Mouse (Mus musculus) ovary, postnatal 10 days (tissue): ENCODE data around the gene Gabrb3.

Experiments used
- DNase-seq: peaks from one replicate; pipeline ENCODE4 v3.0.0; 2022; ENCODE audit warnings: low spot score

The Gabrb3 gene

DNA sequence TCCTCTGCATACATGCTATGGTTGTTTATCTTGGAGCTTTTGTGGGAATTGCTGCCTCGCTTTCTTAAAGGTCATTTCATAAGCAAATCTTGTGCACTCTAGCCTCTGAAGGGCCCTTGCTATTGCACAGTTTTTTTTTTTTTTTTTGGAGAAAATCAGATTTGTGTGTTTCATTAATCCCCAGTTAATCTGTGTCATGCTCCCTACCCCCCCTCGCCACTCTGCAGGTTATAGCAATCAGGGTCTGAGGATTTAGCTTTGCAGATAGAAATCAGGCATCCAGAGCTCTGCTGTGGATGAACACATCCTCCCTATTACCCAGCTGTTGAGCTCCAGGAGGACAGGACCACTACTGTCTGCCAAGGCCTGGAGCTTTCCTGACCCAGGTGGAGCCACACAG, at the start of gene Gabrb3:
Gene Gabrb3, plus strand, starts transcription at position 301 of the 400 bp plus-strand sequence.
- no peak for DNase-seq

DNA sequence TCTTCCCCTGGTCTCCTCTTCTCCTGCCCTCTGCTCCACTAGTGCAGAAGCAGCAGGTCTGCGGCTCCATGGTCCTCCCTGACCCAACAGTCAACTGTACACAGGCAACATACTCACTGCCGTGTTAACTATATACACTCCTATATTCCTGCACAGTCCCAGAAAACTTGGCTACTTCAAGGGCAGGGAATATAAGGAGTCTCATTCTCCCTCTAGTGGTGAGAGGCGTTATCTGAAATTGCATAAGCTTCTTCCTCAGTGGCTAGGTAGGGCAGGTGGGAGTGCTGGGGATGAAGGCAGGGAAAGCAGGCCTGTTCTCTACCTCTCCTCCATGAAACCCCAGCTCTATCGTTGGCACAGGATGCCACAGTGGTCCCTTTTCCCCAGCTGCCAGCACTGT, 35.4 kb upstream of the Gabrb3 start:
- DNase-seq, result no peak

DNA sequence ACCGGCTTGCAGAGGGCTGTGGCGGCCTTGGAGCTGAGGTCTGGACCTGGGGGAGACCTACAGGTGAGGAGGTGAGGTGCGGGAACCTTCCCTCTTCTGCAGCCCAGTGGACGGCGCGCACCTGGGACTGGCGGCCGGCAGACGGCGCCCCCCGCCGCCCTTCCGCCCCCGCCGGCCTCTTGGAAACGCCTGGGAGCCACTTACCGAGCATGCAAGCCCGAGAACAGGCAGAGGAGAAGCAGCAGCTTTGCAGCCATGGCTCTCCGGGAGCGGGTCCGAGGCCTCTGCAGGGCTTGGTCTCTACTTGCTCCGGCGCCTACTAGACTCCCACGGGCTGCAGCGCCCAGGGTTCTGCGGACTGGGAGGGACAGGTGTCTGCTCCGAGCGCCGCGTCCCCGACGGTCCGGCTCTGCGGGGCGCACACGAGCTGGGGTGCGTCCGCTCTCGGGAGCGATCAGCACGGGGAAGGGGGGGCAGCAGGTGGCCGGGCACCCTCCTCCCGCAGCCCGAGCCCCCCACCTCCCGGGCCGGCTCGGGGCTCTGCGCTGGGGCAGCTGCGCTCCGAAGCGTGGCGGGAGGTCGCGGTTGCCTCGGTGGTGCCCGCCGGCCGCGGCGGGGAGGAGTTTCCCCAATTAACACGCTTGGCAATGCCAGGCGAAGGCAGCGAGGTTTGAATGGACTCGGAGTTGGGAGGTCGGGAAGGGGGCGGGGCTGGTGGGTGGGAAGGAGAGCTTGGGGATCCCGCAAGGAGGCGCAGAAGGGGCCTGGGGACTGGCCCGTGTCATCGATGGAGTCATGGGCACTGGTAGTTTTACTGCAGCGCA, 32.8 kb upstream of the Gabrb3 start, which contains the start of gene Gabrg3:
Gene Gabrg3, minus strand, starts transcription at position 672 of the 824 bp plus-strand sequence.
- DNase-seq, result no peak

DNA sequence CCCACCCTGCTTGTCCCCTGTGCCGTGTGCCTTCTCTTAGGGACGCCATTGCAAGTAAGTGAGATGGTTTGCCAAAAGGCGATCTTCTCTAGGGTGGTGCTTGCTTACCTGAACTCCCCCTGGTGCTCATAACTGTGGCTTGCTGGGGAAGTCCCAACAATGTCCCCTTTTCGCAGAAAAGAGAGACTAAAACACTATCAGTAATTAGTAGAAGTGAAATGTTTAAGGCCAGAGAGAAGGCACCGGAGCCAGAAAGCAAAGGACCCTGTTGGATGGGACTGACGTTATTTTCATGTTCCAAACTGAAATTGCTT, 32.2 kb upstream of the Gabrb3 start:
- no peak for DNase-seq

DNA sequence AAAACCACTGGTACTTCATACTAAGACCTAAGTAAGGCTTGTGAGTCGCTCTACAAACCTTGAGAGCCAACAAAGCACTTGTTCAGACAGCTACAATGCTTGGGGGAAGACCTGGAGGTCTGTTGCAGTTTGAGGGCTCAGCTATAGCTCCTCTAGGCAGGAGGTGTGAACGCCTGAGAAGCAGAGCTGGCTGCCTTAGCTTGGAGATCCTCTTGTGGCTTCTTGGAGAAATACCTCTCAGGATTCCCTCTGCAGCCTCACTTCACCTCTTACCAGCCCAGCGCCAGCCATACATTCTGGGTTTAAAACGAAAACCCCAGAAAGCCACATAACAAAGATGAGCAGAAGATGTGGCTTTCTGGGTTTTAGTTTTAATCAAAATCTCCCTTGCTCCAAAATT, 29.4 kb upstream of the Gabrb3 start:
- DNase-seq, result no peak

DNA sequence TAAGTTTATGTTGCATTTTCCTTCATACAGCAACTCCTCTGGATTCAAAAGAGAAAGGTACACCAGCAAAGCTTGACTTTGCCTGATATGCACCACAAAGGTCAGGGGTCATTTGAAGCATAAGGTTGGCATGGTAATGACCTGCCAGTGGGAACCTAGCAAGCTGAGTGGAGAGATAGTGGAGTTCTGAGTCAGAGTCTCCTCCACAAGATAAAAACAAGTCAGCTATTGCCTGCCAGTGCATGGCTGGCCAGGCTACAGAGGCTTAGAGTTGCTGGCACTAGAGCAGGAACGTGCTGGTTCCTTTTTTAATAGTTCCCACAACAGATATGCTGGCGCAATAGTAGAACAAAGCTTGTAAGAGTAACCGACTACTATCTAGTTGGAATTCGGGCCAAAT, 25.9 kb upstream of the Gabrb3 start:
- DNase-seq, result no peak

DNA sequence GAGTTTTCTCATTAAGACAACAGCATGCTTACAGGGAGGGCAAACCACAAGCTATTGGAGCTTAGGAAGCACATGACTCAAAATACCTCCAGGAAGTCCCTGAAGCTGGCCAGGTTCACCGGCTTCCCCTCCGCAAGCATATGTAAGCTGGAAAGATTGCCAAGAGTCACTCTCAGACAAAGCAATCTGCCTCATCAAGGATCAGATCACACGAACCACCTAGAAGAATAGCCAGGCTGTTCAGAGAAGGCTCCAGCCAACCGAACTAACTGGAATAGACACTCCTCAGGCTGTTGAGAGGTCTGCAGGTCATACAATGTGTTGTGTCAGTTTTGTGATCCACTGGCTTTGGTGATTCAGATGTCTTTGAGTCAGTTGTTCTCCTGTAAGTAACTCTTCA, 8.3 kb upstream of the Gabrb3 start:
- DNase-seq, result no peak

DNA sequence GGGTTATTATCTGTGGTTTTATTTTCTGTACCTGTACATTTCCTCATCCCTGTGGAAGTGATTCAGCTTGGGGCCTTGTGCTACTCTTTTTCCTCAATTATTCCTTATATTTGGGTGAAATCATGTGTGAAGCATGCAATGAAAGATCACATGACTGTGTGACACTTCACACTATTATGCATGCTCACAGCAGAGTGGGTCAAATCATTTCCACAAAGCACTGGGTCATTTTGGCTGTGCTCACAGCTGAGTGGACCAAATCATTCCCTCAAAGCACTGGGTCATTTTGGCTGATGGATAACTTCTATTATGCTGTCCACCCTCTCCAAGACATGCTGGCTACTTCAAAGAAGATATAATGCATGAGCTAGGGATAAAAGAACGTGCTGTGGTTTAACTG, 6.6 kb upstream of the Gabrb3 start:
- no peak for DNase-seq

DNA sequence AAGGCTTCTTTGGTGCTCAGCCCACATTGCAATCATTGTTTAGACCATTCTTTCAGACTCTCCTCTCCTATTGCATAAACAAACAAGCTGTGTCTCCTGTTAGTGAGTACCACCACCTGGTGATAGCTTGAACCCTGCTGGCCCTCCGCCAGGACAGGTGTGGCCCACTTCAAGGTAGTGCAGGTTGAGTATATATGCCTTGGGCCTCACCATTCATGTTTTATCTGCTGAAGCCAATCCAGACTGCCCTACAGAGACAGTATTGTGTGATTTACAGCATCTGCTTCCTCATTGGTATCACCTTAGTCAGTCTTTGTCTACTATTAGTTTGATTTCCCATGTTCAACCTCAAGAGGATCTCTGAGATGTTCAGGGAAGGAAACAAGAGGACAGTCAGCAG, 1.6 kb downstream of the Gabrb3 start:
- DNase-seq, result no peak

DNA sequence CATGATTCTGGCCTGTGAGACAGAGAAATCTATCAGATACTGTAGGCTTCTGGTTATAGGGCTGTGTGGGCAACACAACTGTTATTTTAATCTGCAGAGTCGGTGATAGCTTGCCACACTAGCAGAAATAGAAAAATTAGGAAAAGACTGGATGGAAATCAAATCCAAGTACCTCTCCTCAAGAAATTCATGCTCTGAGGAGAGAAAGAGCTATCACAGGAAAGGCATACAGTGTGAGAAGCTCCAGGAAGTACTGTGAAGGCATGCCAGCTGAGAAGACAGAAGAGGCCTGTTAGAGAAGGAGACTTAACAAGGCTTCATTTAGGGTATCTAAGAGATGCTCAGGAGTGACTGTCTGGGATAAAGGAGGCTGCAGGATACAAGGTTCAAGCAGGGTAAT, 3.2 kb downstream of the Gabrb3 start:
- no peak for DNase-seq

DNA sequence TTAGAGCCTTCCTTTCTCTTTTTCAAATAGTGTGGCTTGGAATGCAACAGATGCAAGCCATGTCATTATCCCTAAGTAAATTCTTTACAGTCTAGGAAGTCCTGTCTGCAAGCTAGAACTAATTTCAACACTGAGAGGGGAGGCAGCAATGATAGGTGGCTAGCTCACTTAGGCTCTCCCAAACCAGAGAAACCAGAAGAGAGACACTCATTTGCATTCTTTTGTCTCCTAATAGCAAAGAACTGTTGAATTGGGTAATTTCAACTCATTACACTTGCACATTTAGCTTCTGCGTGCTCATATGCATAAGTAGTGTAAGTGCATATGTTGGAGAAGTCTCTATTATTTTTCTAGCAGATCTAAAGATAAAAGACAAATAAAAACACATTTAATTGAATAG, 28.7 kb downstream of the Gabrb3 start:
- no peak for DNase-seq

DNA sequence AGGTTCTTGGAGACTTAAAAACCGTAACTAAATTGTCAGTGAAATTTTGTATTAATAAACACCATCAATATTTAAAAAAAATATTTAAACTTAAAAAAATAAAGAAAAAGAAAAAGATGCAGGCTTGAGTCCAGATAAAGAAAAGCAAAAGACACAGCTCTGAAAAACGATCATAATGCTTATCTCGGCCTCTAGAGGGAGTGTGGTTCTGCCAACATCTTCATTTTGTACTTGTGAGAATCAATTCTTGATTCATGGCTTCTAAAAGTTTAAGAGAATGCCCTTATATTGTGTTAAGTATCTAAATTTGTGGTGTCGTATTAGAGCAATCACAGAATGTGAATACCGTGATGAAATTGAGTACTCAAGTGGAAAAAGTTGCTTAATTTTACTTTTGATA, 40.9 kb downstream of the Gabrb3 start:
- DNase-seq, result no peak

DNA sequence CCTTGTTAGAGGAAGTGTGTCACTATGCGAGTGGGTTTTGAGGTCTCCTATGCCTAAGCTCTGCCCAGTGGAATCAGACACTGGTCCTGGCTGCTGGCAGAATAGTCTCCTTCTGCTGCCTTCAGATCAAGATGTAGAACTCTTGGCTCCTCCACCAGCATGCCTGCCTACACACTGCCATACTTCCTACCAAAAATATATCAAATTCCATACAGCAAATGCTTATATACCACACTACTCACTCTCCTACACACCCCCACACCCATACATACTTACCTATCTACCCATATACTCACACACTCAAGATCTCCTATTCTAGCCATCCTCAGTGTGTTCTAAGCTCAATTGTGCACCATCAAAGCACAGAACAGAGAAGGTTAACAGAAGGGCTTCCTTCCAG, 51.8 kb downstream of the Gabrb3 start:
- no peak for DNase-seq

DNA sequence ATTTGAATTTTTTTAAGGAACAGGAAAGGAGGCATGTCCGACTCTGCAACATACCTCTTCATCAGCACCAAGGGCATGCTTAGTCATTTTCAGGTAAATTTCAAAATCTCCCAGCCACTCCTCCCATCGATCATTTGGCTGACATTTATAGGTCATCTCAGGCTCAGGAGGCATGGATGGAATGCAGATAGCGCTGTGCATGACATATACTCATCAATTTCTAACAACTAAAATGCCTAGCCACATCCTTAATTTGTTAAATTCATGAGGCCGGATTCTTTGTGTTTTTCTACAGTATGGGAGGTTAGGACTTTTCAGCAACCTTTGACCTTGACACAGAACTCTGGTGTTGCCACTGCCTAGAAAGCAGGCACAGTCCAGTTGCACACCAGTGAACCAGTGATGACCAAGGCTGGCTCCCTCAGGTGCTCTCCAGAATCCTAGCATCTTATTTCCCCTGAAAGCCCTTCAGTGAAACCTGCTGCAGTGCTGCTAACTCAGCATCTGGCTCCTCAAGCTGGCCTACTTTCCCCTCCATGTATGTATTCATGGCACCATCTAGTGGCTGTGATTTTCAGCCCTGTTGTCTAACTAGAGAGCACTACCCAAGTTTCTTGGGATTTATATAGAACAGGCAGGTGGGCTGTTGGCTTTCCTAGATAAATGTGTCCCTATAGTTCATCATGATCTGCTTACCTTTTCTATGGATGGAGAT, 54.5 kb downstream of the Gabrb3 start:
- no peak for DNase-seq

DNA sequence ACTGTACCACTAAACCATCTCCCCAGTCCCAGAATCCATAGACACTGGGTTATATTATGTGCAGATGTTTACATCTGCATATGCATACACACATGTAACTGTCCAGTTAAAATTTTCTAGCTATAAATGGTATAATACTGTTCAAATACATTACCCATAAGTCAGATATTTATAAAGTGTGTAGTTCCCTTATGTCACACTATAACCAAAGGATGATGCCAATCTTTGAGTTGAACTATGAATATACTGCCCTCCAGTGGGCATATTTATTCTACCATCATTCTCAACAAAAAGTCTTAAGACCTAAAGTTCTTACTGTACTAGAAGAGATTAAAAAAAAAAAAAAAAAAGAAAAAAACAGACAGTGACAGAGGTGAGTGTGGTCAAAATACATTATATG, 63.4 kb downstream of the Gabrb3 start:
- DNase-seq, result no peak

DNA sequence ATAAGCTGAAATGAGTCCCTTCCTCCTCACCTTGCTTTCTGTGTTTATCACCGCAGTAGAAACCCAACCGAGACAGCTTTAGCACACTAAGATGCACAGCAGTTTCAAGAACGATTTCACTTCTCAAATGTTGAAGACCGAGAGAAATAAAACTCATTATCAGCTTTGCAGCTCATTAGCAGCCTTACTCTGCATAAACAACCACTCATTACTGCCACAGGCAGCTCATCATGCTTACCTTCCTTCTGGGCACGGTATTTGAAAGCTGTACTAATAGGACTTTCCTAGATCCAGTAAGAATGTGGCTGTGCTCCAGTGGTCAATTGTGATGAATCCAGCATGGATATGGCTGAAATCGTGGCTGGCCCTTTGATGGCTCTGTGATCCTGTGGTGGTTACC, 67.4 kb downstream of the Gabrb3 start:
- no peak for DNase-seq

DNA sequence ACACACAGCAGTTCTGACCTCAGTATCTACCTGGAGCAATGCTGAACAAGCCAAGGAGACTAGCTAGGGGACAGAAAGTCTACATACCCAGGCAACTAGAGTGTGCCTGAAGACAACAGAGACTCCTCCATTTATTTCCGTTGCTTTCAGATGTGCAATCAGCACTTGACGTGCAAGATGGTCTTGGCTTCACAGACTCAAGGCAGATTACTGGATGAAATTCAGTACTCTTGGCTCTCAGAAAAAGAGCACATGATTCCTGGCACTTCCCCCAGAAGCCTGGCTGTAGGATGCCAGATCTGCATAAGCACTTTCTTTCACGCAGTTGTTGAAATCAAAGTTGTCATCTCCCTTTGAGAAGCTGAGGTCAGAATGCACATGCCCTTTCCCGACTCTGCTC, 72.3 kb downstream of the Gabrb3 start:
- no peak for DNase-seq

DNA sequence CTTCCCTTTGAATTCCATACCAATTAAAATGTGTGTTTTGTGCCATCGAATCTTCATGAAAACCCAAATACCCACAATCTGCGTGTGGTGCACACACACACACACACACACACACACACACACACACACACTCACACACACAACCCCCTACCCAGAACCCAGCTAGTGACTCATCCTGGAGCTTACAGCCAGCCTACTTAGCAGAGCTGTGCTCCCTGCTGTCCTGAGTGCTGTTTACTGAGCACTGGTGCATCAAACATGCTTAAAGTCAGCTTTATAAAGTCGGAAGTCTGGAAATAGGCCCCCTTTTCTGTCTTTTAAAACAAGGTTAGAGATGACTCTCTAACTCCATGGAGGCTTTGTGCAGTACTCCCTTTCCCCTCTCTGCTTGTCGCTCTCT, 83.3 kb downstream of the Gabrb3 start:
- no peak for DNase-seq

DNA sequence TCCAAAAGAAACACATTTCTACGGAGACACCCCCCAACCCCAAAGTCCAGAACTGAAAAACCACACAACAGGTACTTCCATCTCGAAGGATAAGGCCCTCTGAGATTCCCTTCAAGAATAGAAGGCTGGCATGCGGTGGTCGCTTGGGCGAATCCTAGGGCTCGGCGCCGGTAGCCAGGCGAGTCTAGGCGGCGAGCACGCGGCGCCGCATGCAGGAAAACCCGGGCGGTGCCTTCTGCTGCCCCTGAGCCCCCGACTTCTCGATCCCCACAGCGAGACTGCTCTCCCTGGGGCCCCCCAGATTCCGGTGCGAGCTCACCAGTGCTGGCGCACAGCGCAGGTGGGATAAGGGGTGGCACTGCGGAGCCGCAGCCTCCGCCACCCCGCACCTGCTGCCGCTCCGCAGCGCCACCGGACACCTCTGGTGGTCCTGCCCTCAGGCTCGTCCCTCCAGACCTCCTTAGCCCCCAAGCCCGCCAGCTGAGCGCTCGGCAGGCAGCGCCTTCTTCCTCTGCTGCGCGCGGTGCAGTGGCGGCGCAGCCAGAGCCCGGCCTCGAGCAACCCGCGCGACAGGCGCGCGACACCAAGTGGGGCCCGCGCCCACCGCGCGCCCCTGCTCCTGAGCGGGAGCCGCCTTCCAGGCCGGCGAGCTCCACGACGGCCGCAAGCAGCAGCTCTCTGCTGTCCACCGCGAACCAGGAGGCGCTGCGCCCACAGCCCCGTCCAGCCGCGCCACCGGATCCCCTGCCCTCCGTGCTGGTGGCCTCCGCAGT, 89.6 kb downstream of the Gabrb3 start:
- no peak for DNase-seq

DNA sequence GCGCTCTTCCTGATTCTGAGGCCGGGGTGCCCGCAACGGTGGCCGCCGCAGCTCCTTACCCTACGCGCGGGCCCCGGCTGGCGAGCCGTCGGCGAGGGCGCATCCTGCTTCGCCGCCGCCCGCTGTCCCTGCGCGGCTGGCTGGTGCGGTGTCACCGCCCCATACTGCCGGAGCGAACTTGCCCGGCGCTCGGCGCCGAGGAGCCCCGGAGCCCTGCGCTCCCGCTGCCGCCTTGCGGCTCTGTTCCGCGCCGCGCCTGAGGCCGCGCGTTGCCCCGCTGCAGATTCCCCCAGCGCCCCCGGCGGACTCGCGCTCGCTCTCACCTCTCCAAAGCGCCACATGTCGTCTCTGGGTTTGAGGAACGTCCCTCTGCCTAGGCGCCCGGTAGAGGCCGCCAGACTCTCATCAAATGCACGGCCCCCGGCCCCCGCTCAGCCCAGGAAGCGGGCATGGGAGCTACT, 90.2 kb downstream of the Gabrb3 start, which contains the start of gene Gabra5:
Gene Gabra5, minus strand, starts transcription at position 379 of the 461 bp plus-strand sequence.
- no peak for DNase-seq

DNA sequence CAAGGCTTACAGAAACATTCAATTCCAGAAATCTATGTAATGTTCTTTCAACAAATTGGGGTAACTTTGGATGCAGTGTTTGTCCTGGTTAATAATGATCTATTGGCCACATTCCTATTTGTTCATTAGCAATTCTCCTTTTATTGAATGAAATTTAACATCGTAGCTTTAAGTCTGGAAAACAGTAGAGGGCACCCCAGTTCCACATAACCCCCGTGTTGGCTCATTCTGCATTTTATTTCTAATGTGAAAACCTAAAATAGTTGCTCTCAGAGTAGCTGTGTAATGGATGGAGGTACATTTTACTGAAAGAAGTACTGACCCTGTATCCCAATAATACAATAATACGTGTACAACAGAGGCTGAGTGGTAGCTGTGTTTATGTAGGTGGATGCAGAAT, 93.5 kb downstream of the Gabrb3 start:
- no peak for DNase-seq

DNA sequence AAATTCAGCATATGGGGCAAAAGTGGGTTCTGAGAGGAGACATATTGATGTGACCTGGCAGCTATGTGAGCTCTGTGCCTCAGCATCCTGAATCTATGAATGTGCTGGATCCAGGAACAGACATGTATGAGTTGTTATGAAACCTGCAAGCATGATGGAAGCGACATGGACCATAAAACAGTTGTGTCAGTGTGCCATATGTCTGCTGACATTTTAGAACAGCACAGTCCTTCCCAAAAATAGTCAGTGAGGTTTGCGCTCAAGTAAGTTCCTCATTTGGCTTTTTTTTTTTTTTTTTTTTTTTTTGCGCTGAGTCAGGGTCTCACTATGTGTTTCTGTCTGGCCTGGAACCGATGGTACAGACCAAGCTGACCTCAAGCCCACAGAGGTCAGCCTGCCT, 110.0 kb downstream of the Gabrb3 start:
- DNase-seq, result no peak

DNA sequence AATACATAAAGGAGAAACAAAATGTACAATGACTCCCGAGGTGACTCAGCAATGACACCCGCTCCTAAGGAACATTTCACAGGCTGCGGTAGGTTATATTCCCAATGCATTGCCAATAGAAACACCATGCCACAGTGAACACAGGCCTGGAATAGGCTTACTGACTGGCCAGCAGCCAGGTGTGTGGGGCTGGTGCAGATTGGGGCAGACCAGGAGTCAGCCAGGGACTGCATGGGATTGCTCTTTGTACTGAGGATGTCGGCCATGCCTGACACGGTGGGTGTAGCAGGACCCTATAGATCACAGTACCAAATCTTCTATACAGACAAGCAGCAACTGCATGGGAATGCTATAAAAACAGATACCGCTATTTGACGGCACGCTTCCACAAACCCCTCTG, 110.5 kb downstream of the Gabrb3 start:
- DNase-seq, result no peak
